Mouse (Mus musculus): ENCODE measurements around the gene Stag3.

DNA sequence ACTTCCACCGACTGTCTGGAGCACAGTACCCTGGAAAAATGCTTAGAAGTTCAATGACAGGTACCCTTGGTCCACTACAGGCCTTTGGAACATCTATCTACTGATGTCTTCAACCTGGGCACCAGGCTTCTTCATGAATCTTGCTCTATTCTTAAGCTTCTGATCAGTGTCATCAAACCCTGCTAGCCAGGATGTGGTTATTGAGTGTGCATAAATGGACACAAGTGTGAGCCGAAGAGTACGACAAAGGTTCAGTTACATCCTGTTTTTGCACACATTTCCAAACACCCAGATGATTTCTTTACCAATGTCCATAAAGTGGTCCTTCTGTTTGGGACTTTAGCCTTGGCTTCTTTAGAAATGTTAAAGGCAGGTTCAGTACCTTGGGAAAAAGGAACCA, 63.2 kb downstream of the Stag3 start:
- TF ChIP-seq CTCF (IDR thresholded peaks at IDR 0.05 in 2 of 3, conservative IDR thresholded peaks at IDR 0.05 in 1 of 3; ENCODE audit: control insufficient read depth in 1 of 3, insufficient read depth in 1 of 3, low read depth in 2 of 3, low read length in 3 of 3, poor library complexity in 1 of 3, severe bottlenecking in 1 of 3) (no peak), POLR2A (IDR thresholded peaks at IDR 0.05; ENCODE audit: control insufficient read depth in 1 of 2, insufficient read depth in 1 of 2, low read depth in 1 of 2, low read length in 2 of 2, poor library complexity in 1 of 2) (no peak), BHLHE40 (IDR thresholded peaks at IDR 0.05; ENCODE audit: borderline replicate concordance, low read depth, low read length) (no peak), E2F4 (IDR thresholded peaks at IDR 0.05; ENCODE audit: borderline replicate concordance, low read depth, low read length) (no peak), TCF12 (IDR thresholded peaks at IDR 0.05; ENCODE audit: low read depth, low read length) (no peak), POLR2AphosphoS5 (IDR thresholded peaks at IDR 0.05; ENCODE audit: borderline replicate concordance, low read depth, low read length) (no peak), EP300 (IDR thresholded peaks at IDR 0.05; ENCODE audit: low read depth in 1 of 2, low read length in 2 of 2) (no peak), ZC3H11A (IDR thresholded peaks at IDR 0.05; ENCODE audit: low read depth, low read length) (no peak), ETS1 (IDR thresholded peaks at IDR 0.05; ENCODE audit: low read depth, low read length) (no peak), KAT2A (conservative IDR thresholded peaks at IDR 0.05; ENCODE audit: low read depth, low read length) (no peak), MXI1 (IDR thresholded peaks at IDR 0.05; ENCODE audit: low read depth, low read length) (no peak), NRF1 (IDR thresholded peaks at IDR 0.05; ENCODE audit: insufficient read depth, low read depth, low read length, poor library complexity, severe bottlenecking) (no peak), TBP (IDR thresholded peaks at IDR 0.05; ENCODE audit: low read depth, low read length) (no peak), USF1 (IDR thresholded peaks at IDR 0.05; ENCODE audit: low read depth, low read length) (no peak)
